Mouse (Mus musculus): ENCODE measurements around the gene Slc39a8. TPM values are rescaled to one million over a fixed set of nuclear protein-coding genes. Genes with fewer than 3 reads are reported as not detected.
A peak's percentile ranks its signal among the peaks of the same experiment; 100 is the strongest.

The Slc39a8 gene
- total RNA-seq, 2 experiments from 2014 or later, result 1.3 to 1.5 TPM

GRCm38 (mm10) chr3:135845860-135846259 is 20.8 kb downstream of the Slc39a8 start:
- DNase-seq, result no peak

GRCm38 (mm10) chr3:135851607-135852006 is 26.5 kb downstream of the Slc39a8 start:
- no peak for DNase-seq

- DNase-seq, result no peak
Observed at GRCm38 (mm10) chr3:135853604-135854297, 28.7 kb downstream of the Slc39a8 start.

- DNase-seq, result no peak
Observed at GRCm38 (mm10) chr3:135854298-135854984, 29.4 kb downstream of the Slc39a8 start.

GRCm38 (mm10) chr3:135854985-135855340 is 29.9 kb downstream of the Slc39a8 start:
- DNase-seq, result no peak

GRCm38 (mm10) chr3:135856303-135856702 is 31.2 kb downstream of the Slc39a8 start:
- DNase-seq, result no peak

DNA sequence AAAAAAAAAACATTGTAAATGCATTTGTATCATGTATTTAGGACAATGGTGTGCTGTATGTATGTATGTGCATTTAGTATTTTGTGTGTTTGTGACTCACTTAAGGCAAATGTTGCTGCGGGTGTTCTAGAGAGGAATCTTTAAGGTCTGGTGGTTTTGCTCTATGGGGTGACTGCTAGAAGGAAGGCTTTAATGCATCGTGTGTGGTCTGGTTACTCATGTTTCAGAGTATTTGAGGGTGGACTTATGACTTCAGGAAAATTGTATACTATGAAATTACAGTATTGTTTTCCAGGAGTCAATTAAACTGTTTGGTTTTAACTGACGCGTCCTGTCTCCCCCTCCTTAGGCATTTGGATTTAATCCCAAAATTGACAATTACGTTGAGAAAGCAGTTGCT is 32.1 kb downstream of the Slc39a8 start:
- DNase-seq, result no peak

- DNase-seq, result no peak
Observed at GRCm38 (mm10) chr3:135859431-135859830, 34.4 kb downstream of the Slc39a8 start.

GRCm38 (mm10) chr3:135862804-135863203 is 37.7 kb downstream of the Slc39a8 start:
- DNase-seq, result no peak

GRCm38 (mm10) chr3:135869041-135869440 is 44.0 kb downstream of the Slc39a8 start:
- DNase-seq, result no peak

DNA sequence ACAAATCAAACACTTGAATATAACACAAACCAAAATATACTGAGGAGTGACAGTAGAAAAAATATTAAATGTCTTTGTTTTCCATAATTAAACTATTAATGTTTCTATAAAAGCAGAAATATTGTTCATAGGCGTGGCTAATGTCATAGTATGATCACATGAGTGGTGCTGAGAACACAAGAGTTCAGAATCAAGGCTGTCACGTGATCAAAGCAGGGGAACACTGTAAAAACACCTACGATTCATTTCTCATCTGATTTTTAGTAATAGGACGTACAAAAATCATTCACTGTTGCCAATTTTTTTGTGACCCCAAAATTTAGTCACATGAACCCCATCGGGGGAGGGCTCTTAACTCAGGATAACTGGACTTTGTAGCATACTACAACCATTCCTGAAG is 47.2 kb downstream of the Slc39a8 start:
- DNase-seq, result no peak

DNA sequence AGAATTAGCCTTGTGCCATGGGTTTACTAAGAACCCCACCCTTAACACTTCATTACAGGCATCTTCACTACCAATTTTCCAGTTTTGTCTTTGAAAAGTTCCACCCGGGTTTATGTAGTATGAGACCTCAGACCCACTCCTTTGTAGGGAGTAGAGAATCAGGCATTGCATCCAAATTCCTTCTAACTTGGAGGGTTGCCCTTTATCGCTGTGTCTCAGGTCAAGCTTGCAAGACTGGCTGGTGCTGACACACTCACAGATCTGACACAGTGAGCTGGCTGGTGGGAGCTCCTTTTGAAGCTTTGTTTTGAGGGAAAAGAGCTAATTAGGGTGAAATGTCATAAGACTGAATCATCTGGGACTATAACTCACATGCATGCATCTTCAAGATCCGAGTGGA is 48.5 kb downstream of the Slc39a8 start:
- no peak for DNase-seq

DNA sequence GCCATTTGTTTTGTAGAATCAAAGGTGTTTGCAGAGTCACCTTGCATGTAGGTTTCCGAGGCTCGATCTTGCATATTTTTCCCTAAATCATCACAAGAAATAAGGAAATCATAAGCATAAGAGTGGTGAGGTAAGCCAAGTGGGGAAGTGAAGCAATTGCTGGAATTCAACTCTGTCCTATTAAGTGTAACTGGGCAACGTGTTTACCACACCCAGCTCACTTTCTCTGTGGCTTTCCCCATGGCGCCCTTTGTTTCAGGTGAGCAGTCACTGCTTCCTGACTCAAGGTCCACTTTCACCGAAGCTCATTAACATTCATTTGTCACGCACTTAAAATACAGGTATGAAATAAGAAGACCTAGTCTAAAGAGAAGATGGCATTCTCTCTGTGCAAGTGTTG is 53.0 kb downstream of the Slc39a8 start:
- no peak for DNase-seq

DNA sequence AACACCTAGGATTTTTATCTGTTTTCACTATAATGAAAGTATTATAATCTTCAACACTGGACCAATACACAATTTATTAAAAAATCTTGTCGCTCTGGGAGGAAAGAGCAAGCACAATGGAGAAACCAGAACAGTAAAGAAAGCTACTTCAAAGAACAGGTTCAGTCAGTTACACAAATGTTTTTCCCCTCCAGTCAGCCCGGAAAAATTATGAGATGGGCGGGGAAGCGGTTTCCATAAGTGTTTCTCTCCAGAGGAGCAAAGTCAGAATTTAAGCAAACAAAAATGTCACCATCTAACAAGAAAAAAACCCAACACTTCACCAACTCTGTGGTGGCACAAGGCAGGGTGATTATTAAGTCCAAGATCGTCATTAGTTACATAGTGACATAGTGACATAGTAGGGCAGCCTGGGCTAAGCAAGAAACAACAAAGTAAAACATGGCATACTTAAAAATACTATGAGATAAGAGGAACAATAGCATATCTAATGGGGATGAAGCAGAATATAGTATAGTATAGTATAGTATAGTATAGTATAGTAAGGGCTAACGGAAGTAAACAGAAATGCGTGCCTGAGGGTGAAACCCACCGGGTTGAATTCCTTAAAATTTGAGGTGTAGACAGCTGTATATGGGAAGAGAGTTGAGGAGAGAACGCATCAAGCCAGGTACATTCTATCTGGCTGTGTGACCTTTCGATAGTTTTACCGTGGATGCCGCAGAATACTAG is 61.0 kb downstream of the Slc39a8 start:
- no peak for DNase-seq

DNA sequence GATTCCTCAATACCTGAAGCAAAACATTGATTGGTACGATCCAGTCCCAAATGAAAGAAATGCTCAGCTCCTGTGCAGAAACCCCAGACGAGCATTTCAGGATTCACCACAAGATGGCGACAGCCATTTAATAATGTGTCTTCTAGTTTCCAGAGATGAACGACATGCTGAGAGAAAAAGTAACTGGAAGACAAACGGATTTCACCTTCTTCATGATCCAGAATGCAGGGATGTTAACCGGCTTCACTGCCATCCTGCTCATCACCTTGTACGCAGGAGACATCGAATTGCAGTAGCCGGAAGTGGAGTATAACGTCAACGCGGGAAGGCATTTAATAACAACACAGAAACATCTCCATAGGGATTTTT is 61.6 kb downstream of the Slc39a8 start:
- DNase-seq, result peak; percentile 70

DNA sequence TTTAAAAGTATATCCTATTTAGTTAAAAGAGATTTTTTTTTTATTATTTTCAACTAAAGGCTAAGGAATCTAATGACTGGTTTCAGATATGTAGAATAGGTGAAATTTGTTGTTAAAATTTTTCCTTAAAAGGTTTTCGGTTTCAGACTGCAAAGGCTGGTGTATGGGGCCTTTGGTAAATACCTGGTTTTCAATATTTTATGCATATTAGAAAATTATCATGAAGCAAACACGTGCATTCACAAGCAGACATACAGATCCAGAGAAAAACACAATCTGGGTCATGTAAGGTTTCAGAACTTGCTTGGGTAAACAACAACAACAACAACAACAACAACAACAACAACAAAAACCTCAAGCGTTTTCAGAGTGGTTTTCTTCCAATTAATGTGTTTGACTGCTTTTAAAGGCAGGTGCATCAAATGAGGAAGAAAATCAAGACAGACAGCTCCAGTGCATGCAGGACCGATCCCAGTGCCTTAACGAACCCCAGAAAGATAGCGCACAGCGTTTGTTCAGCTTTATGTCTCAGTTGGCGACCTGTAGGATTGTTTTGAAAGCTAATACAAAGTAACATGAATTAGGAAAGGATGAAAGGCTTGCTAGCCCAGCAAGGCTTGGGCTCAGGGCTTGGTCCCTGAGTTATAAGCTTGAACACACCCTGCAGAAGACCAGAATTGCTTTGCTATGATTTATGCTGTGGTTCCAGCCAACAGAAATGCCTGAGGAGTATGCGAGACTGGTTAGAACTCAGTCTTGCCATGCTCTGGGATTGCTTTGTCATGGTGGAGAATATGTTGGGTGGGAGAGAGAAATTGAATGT is 62.2 kb downstream of the Slc39a8 start:
- no peak for DNase-seq

- DNase-seq, result no peak
Observed at GRCm38 (mm10) chr3:135887856-135888155, 62.7 kb downstream of the Slc39a8 start.

DNA sequence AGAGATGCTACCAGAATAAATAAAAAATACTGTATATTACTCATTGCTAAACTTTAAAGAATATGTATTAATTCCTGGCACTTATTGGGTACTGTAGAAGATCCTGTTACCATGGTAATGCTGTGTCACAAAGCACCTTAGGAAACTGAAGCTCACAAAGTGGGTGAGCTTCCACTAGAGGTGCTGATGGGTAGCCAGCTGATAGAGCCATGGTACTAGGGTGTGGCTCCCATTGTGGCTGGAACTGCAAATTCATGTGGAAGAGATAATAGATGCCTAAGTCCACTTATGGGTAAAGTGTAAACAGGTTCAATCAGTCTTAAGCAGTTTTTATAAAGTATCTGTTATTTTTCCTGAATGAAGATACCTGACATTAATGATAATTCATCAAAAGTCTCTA is 64.3 kb downstream of the Slc39a8 start:
- DNase-seq, result no peak

DNA sequence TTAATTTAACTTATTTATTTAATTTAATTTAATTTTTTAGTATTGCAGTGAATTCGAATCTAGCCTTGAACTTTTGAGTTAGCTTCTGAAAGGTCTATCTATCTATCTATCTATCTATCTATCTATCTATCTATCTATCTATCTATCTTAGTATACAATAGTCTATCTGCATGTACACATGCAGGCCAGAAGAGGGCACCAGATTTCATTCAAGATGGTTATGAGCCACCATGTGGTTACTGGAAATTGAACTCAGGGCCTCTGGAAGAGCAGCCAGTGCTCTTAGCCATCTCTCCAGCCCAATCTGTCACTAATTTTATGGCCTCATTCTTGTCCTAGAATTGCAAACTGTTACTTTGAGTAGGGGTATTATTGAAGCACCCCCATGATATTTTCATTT is 78.3 kb downstream of the Slc39a8 start:
- no peak for DNase-seq

- no peak for DNase-seq
Observed at GRCm38 (mm10) chr3:135904881-135905280, 79.8 kb downstream of the Slc39a8 start.

- no peak for DNase-seq
Observed at GRCm38 (mm10) chr3:135905729-135906128, 80.7 kb downstream of the Slc39a8 start.

- DNase-seq, result no peak
Observed at GRCm38 (mm10) chr3:135907028-135907427, 81.9 kb downstream of the Slc39a8 start.

- no peak for DNase-seq
Observed at GRCm38 (mm10) chr3:135915941-135916340, 90.9 kb downstream of the Slc39a8 start.
